Mouse (Mus musculus): ENCODE data around the gene Coq2.

Gene Coq2

GRCm38 (mm10) chr5:100621876-100622508 lies 52.9 kb downstream of the Coq2 start:
- in situ Hi-C loops (cut with MseI, MboI), result no loop called here

GRCm38 (mm10) chr5:100620952-100621351 lies 54.0 kb downstream of the Coq2 start:
- in situ Hi-C loops (cut with MseI, MboI), result no loop called here

GRCm38 (mm10) chr5:100619586-100620275 lies 55.2 kb downstream of the Coq2 start:
- in situ Hi-C loops (cut with MseI, MboI), result no loop called here

- in situ Hi-C loops (cut with MseI, MboI), result no loop called here
Measured at GRCm38 (mm10) chr5:100613896-100614768, 60.8 kb downstream of the Coq2 start.

- in situ Hi-C loops (cut with MseI, MboI), result no loop called here
Measured at GRCm38 (mm10) chr5:100607868-100608267, 67.1 kb downstream of the Coq2 start.

GRCm38 (mm10) chr5:100607090-100607762 lies 67.7 kb downstream of the Coq2 start:
- in situ Hi-C loops (cut with MseI, MboI), result no loop called here

- in situ Hi-C loops (cut with MseI, MboI), result no loop called here
Measured at GRCm38 (mm10) chr5:100605828-100606229, 69.1 kb downstream of the Coq2 start.

Data from mouse trophoblast stem cell (cell line).